11 mouse cellular contexts compared by ENCODE assay signal in genomic region chr11:87026096-87026875, GRCm38 (mm10). TPM values are rescaled to one million over a fixed set of nuclear protein-coding genes. Genes with fewer than 3 reads are reported as not detected.
DNase-seq lines count a peak whose midpoint lies in the region; ATAC-seq and TF ChIP-seq lines count a peak whose summit lies in the region.
"Had no signal": no experiment of that assay in that cellular context is flagged by ENCODE, and none has a peak within 500 bp of the region (broad histone marks: within the 10 kb centered on the region; RNA-seq: fewer than 3 reads in every experiment).

No protein-coding gene starts in this region.

- H3K9me3 ChIP-seq in embryonic facial prominence, embryonic 14.5 days (ENCODE audit: control insufficient read depth, low read length) = no peaks in the 10 kb centered on the region
- H3K9me3 ChIP-seq in embryonic facial prominence, embryonic 10.5 days = no peaks in the 10 kb centered on the region
- H3K9me3 ChIP-seq in lung, postnatal 0 days (ENCODE audit: low read length) = no peaks in the 10 kb centered on the region
- H3K9me3 ChIP-seq in forebrain, embryonic 14.5 days (replicated peaks; ENCODE audit: control insufficient read depth, low read length) = no peaks in the 10 kb centered on the region
- H3K9me3 ChIP-seq: midbrain, embryonic 10.5 days had no signal

- H3K4me2 ChIP-seq in embryonic facial prominence, embryonic 14.5 days (ENCODE audit: low read depth, low read length) = no peak overlapping the region
- H3K4me2 ChIP-seq in lung, postnatal 0 days (replicated peaks; ENCODE audit: low read depth, low read length) = no peak overlapping the region
- H3K4me2 ChIP-seq in forebrain, embryonic 14.5 days (ENCODE audit: low read length) = no peak overlapping the region

- DNase-seq in embryonic facial prominence, embryonic 14.5 days (ENCODE audit: low spot score) = peak; percentile 26
- no peak for DNase-seq in embryonic facial prominence, embryonic 10.5 days (ENCODE audit: low spot score)
- peak; percentile 29 to 35 for DNase-seq in urinary bladder, postnatal 36 days (ENCODE audit: low spot score in 2 of 2)
- no peak for DNase-seq in urinary bladder, postnatal 25 days (ENCODE audit: low spot score)
- peak; percentile 91 for DNase-seq in lung, postnatal 0 days (ENCODE audit: low spot score)
- no peak for DNase-seq in forebrain, embryonic 14.5 days (ENCODE audit: low spot score)
- no peak for DNase-seq in layer of hippocampus, adult 9-10 months (ENCODE audit: low spot score)
- DNase-seq: embryo, embryonic 11 days; thymus, postnatal 36 days had no signal

- 78% methylated on average over 9 of the region's 9 CpGs for WGBS in embryonic facial prominence, embryonic 14.5 days
- WGBS in embryonic facial prominence, embryonic 10.5 days = 83% methylated on average over 9 of the region's 9 CpGs
- WGBS in lung, postnatal 0 days = 40% methylated on average over 9 of the region's 9 CpGs
- 79% methylated on average over 9 of the region's 9 CpGs for WGBS in forebrain, embryonic 14.5 days

- ATAC-seq in embryonic facial prominence, embryonic 14.5 days (ENCODE audit: low read depth) = no peak
- peak; percentile 91 for ATAC-seq in lung, postnatal 0 days
- ATAC-seq in forebrain, embryonic 14.5 days = no peak
- no peak for ATAC-seq in megakaryocyte-erythroid progenitor cell, adult 5-6 weeks (replicated peaks; ENCODE audit: low FRiP score, low TSS enrichment, poor library complexity, severe bottlenecking)

- no peaks in the 10 kb centered on the region for H3K27me3 ChIP-seq in embryonic facial prominence, embryonic 14.5 days (replicated peaks; ENCODE audit: control insufficient read depth, insufficient read depth, low read length)
- no peaks in the 10 kb centered on the region for H3K27me3 ChIP-seq in embryonic facial prominence, embryonic 10.5 days (replicated peaks; ENCODE audit: low read depth, poor library complexity, severe bottlenecking)
- H3K27me3 ChIP-seq in lung, postnatal 0 days (replicated peaks; ENCODE audit: insufficient read depth, low read length) = no peaks in the 10 kb centered on the region
- no peaks in the 10 kb centered on the region for H3K27me3 ChIP-seq in forebrain, embryonic 14.5 days (replicated peaks; ENCODE audit: control insufficient read depth, insufficient read depth, low read length)

- H3K36me3 ChIP-seq in embryonic facial prominence, embryonic 14.5 days (ENCODE audit: control insufficient read depth, insufficient read depth, low read length) = no peaks in the 10 kb centered on the region
- no peaks in the 10 kb centered on the region for H3K36me3 ChIP-seq in embryonic facial prominence, embryonic 10.5 days (replicated peaks)
- H3K36me3 ChIP-seq in lung, postnatal 0 days (ENCODE audit: insufficient read depth, low read length) = no peaks in the 10 kb centered on the region
- no peaks in the 10 kb centered on the region for H3K36me3 ChIP-seq in forebrain, embryonic 14.5 days (ENCODE audit: control insufficient read depth, insufficient read depth, low read length)
- H3K36me3 ChIP-seq: midbrain, embryonic 10.5 days had no signal

- H3K4me1 ChIP-seq in embryonic facial prominence, embryonic 14.5 days (ENCODE audit: control insufficient read depth, insufficient read depth, low read length) = no peaks in the 10 kb centered on the region
- peaks cover 4% of the 10 kb centered on the region; the same call in 1 of the 2 replicates for H3K4me1 ChIP-seq in embryonic facial prominence, embryonic 10.5 days
- H3K4me1 ChIP-seq in lung, postnatal 0 days (ENCODE audit: insufficient read depth, low read depth, low read length) = peaks cover 16% of the 10 kb centered on the region
- no peaks in the 10 kb centered on the region for H3K4me1 ChIP-seq in forebrain, embryonic 14.5 days (ENCODE audit: control insufficient read depth, insufficient read depth, low read length)
- H3K4me1 ChIP-seq: midbrain, embryonic 10.5 days had no signal

- no peak overlapping the region for H3K27ac ChIP-seq in embryonic facial prominence, embryonic 14.5 days (replicated peaks; ENCODE audit: low read depth, low read length)
- H3K27ac ChIP-seq in embryonic facial prominence, embryonic 10.5 days (replicated peaks) = no peak overlapping the region
- peak overlapping the region; percentile 89 for H3K27ac ChIP-seq in lung, postnatal 0 days (ENCODE audit: low read length)
- H3K27ac ChIP-seq in forebrain, embryonic 14.5 days (ENCODE audit: low read depth, low read length) = no peak overlapping the region
- H3K27ac ChIP-seq: midbrain, embryonic 10.5 days had no signal

- H3K4me3 ChIP-seq in embryonic facial prominence, embryonic 14.5 days (ENCODE audit: low read depth, low read length) = no peak overlapping the region
- no peak overlapping the region for H3K4me3 ChIP-seq in embryonic facial prominence, embryonic 10.5 days
- H3K4me3 ChIP-seq in lung, postnatal 0 days (ENCODE audit: low read depth, low read length) = no peak overlapping the region
- no peak overlapping the region for H3K4me3 ChIP-seq in forebrain, embryonic 14.5 days (ENCODE audit: low read depth, low read length)
- H3K4me3 ChIP-seq: midbrain, embryonic 10.5 days had no signal

- peak; percentile 41; the same call in 1 of the 2 replicates for TF ChIP-seq EP300 in lung, postnatal 0 days (IDR thresholded peaks at IDR 0.05)

- H3K9ac ChIP-seq in embryonic facial prominence, embryonic 14.5 days (ENCODE audit: low read depth, low read length) = no peak overlapping the region
- H3K9ac ChIP-seq in lung, postnatal 0 days (replicated peaks; ENCODE audit: low read depth) = no peak overlapping the region
- no peak overlapping the region for H3K9ac ChIP-seq in forebrain, embryonic 14.5 days (ENCODE audit: low read length)

- no peak for TF ChIP-seq CTCF in lung, postnatal 0 days (IDR thresholded peaks at IDR 0.05)

RNA-seq across cellular contexts. Expression of gene Ypel2, which starts 32.8 kb away (rescaled TPM):
- 7.8 and 8.6 TPM in 2 replicates for polyA plus RNA-seq in embryonic facial prominence, embryonic 14.5 days (2014; fragmentation: Nextera tagmentation; extraction: Ambion mirVana)
- 4.2 and 5.4 TPM in 2 replicates for polyA plus RNA-seq in embryonic facial prominence, embryonic 10.5 days (2016; fragmentation: Nextera tagmentation; extraction: Ambion mirVana)
- 8.5 and 9.5 TPM in 2 replicates for polyA plus RNA-seq in lung, postnatal 0 days (2015; fragmentation: Nextera tagmentation; extraction: Ambion mirVana)
- polyA plus RNA-seq in forebrain, embryonic 14.5 days (2014; fragmentation: Nextera tagmentation; extraction: Ambion mirVana) = 6.0 and 7.0 TPM in 2 replicates
- 0.79 and 1.0 TPM in 2 replicates for total RNA-seq in megakaryocyte-erythroid progenitor cell, adult 5-6 weeks (2014; fragmentation: Nextera tagmentation)
- 1.0 TPM in 2 replicates for total RNA-seq in megakaryocyte-erythroid progenitor cell, adult 5-6 weeks (2017)

RNA-seq across cellular contexts. Expression of gene Gdpd1, which starts 47.6 kb away (rescaled TPM):
- polyA plus RNA-seq in embryonic facial prominence, embryonic 14.5 days (2014; fragmentation: Nextera tagmentation; extraction: Ambion mirVana) = 20.3 and 22.8 TPM in 2 replicates
- 33.7 and 37.3 TPM in 2 replicates for polyA plus RNA-seq in embryonic facial prominence, embryonic 10.5 days (2016; fragmentation: Nextera tagmentation; extraction: Ambion mirVana)
- polyA plus RNA-seq in lung, postnatal 0 days (2015; fragmentation: Nextera tagmentation; extraction: Ambion mirVana) = 47.7 and 66.5 TPM in 2 replicates
- 188 and 197 TPM in 2 replicates for polyA plus RNA-seq in forebrain, embryonic 14.5 days (2014; fragmentation: Nextera tagmentation; extraction: Ambion mirVana)
- 4.6 and 4.9 TPM in 2 replicates for total RNA-seq in megakaryocyte-erythroid progenitor cell, adult 5-6 weeks (2014; fragmentation: Nextera tagmentation)
- total RNA-seq in megakaryocyte-erythroid progenitor cell, adult 5-6 weeks (2017) = 6.4 and 7.4 TPM in 2 replicates

Comparison
In these comparisons a context has a peak if more than half of its experiments do, and no peak if none do; other contexts are left out.
1. DNase-seq: peak in embryonic facial prominence, embryonic 14.5 days (single experiment), urinary bladder, postnatal 36 days (2 of 2) and lung, postnatal 0 days (single experiment); none in embryonic facial prominence, embryonic 10.5 days (single experiment), urinary bladder, postnatal 25 days (single experiment), forebrain, embryonic 14.5 days (single experiment) and layer of hippocampus, adult 9-10 months (single experiment).